Comparison of ENCODE assay signal across 1 mouse cellular context in the genomic region with DNA sequence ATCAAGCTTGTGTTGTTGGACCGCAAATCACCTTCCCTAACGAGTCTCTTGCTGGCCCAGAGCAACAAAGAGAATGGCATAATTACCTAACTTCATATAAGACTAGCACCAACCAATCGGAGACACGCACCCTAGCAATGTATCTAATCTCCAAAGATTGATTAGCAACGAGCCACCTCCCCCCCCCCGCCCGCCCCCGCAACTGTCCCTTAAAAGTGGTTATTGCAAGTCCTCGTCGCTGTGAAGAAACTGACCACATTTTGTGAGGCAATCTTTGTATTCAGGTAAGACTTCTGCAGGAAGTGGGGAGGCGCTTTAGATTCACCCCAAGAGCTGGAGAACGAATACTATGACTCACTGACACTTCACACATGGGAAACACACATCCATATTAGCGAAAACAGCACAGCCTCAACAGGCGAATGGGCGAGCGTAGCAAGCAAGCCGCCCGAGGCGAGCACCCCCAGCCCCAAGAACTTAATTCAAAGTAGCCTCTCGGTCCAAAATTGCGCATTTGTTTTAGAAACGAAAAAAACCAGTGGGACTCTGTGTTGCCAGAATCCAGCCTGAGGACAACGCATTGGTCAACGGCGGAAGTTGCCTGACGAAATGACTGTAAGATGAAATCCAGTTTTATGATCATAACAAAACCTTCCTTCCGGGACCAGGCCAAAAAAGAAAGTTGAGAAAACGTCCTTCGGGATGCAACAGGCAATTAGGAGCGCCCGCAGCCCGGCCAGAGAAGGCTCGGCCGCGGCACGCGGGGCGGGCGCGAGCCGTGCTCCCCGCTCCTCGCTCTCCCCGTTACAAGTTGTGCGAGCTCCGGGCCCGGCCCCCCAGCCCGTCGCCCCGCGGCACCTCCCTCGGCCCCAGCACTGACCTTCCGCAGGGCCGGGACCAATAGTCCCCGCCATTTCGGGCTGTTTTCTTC.
TF ChIP-seq lines count a peak whose summit lies in the region.

No protein-coding gene starts in this region.

TF ChIP-seq in CH12.LX, 34 proteins besides CTCF, POLR2A, EP300 and RAD21:
- TF ChIP-seq NRF1 (IDR thresholded peaks at IDR 0.05; ENCODE audit: low read depth, low read length) (no peak), ELF1 (IDR thresholded peaks at IDR 0.05; ENCODE audit: low read depth, low read length) (0 out of 2 replicates have a peak, but pooled peaks have one; percentile 11), MAX (IDR thresholded peaks at IDR 0.05; ENCODE audit: low read length) (no peak), PAX5 (IDR thresholded peaks at IDR 0.05; ENCODE audit: low read length) (no peak), CHD1 (IDR thresholded peaks at IDR 0.05; ENCODE audit: low read depth, low read length) (no peak), SIN3A (IDR thresholded peaks at IDR 0.05; ENCODE audit: low read length) (peak; percentile 43; the same call in 1 of the 2 replicates), ETS1 (conservative IDR thresholded peaks at IDR 0.05; ENCODE audit: low read depth, low read length) (no peak), GABPA (IDR thresholded peaks at IDR 0.05; ENCODE audit: insufficient replicate concordance, low read depth, low read length) (no peak), ZMIZ1 (IDR thresholded peaks at IDR 0.05; ENCODE audit: low read depth, low read length) (0 out of 2 replicates have a peak, but pooled peaks have one; percentile 19), MEF2A (IDR thresholded peaks at IDR 0.05; ENCODE audit: borderline replicate concordance, low read depth, low read length) (no peak), SMC3 (IDR thresholded peaks at IDR 0.05; ENCODE audit: low read depth, low read length) (no peak), MAFK (IDR thresholded peaks at IDR 0.05; ENCODE audit: insufficient replicate concordance, low read length) (no peak), CHD2 (IDR thresholded peaks at IDR 0.05; ENCODE audit: low read length) (no peak), MXI1 (IDR thresholded peaks at IDR 0.05; ENCODE audit: low read depth, low read length) (peak; percentile 60; the same call in 1 of the 2 replicates), TCF12 (IDR thresholded peaks at IDR 0.05; ENCODE audit: low read depth, low read length) (no peak)
